Comparison of ENCODE assay signal across 9 mouse cellular contexts in the genomic region with DNA sequence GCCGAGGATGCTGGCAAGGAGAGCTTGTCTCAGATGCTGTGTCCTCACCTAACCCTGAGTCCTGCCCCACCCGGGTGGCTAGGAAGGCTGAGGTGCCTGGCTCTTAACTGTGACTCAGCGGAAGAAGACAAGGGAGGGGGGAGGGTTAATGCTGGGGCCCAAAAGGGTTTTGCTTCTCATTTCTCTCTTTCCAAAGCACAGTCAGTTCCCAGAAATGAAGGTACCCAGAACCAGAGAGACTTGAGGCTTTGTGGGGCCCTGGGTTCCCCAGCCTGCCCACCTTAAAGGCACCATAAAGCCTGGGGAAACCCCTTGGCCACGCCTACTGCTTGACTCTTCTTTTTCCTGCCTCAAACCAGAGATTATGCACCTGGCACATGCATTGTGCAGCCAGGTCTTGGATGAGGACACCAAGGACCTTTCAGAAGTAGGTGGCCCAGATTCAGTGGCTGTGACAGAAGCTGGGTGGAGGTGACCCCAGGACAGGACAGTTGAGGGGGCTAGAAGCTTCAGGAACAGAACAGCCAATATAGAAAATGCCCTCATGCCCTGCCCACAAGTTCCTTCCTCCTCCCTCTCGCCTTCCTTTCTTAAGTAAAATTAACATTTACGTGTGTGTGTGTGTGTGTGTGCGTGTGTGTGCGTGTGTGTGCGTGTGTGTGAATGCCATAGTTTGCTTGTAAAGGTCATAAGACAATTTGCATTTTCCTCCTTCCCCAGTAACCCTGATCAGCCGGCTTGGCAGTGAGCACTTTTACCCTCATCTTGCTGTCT. TPM values are rescaled to one million over a fixed set of nuclear protein-coding genes. Genes with fewer than 3 reads are reported as not detected.
DNase-seq lines count a peak whose midpoint lies in the region; ATAC-seq and TF ChIP-seq lines count a peak whose summit lies in the region.
"Had no signal": no experiment of that assay in that cellular context is flagged by ENCODE, and none has a peak within 500 bp of the region (broad histone marks: within the 10 kb centered on the region; RNA-seq: fewer than 3 reads in every experiment).

No protein-coding gene starts in this region.

- peak overlapping the region; percentile 86 for H3K27ac ChIP-seq in gastrocnemius, adult 2 months
- H3K27ac ChIP-seq in bone marrow, adult 2 months (ENCODE audit: control insufficient read depth, insufficient read depth, low read depth, low read length, poor library complexity): peak overlapping the region; percentile 93
- H3K27ac ChIP-seq in liver, embryonic 13.5 days: peak overlapping the region; percentile 74
- H3K27ac ChIP-seq: hindbrain, embryonic 15.5 days had no signal

- TF ChIP-seq POLR2A in bone marrow, adult 2 months (IDR thresholded peaks at IDR 0.05; ENCODE audit: borderline replicate concordance, control insufficient read depth, low read depth, low read length): 0 out of 2 replicates have a peak, but pooled peaks have one; percentile 25

- WGBS in bone marrow, adult 2 months: 2% methylated on average over 10 of the region's 10 CpGs
- WGBS in liver, embryonic 13.5 days (ENCODE audit: insufficient replicate concordance): 17% methylated on average over 10 of the region's 10 CpGs

- no peaks in the 10 kb centered on the region for H3K36me3 ChIP-seq in liver, embryonic 13.5 days
- H3K36me3 ChIP-seq: hindbrain, embryonic 15.5 days had no signal

- H3K4me2 ChIP-seq in liver, embryonic 13.5 days: peak overlapping the region; percentile 51
- H3K4me2 ChIP-seq: hindbrain, embryonic 15.5 days had no signal

- no peaks in the 10 kb centered on the region for H3K9me3 ChIP-seq in liver, embryonic 13.5 days (replicated peaks)
- H3K9me3 ChIP-seq: hindbrain, embryonic 15.5 days had no signal

- DNase-seq in gastrocnemius, adult 2 months: peak; percentile 69
- DNase-seq in gastrocnemius, postnatal 25 days: no peak
- peak; percentile 50 for DNase-seq in liver, embryonic 13.5 days
- peak; percentile 62 to 69 for DNase-seq in spleen, postnatal 36 days (ENCODE audit: low spot score in 2 of 2)
- DNase-seq in layer of hippocampus, adult 11-12 months (ENCODE audit: low spot score): no peak
- DNase-seq in lung, postnatal 4 days: no peak
- no peak for DNase-seq in kidney, adult 11 months

- intact Hi-C loops in gastrocnemius, adult 2 months (cut with DNase I): no loop called here

- H3K27me3 ChIP-seq in liver, embryonic 13.5 days: no peaks in the 10 kb centered on the region
- H3K27me3 ChIP-seq: hindbrain, embryonic 15.5 days had no signal

- ATAC-seq in liver, embryonic 13.5 days (ENCODE audit: low read depth): peak; percentile 88

- no peak for TF ChIP-seq CTCF in gastrocnemius, adult 2 months (IDR thresholded peaks at IDR 0.05)
- no peak for TF ChIP-seq CTCF in bone marrow, adult 2 months (IDR thresholded peaks at IDR 0.05; ENCODE audit: control insufficient read depth, insufficient read depth, low read length)

- peak overlapping the region; percentile 34 for H3K4me3 ChIP-seq in gastrocnemius, adult 2 months
- H3K4me3 ChIP-seq in bone marrow, adult 2 months (replicated peaks; ENCODE audit: control insufficient read depth, low read depth, low read length): peak overlapping the region; percentile 35
- H3K4me3 ChIP-seq in liver, embryonic 13.5 days (replicated peaks): peak overlapping the region; percentile 2; the same call in 1 of the 2 replicates
- H3K4me3 ChIP-seq: hindbrain, embryonic 15.5 days had no signal

- H3K9ac ChIP-seq in liver, embryonic 13.5 days: peak overlapping the region; percentile 19; the same call in 1 of the 2 replicates
- H3K9ac ChIP-seq: hindbrain, embryonic 15.5 days had no signal

- H3K4me1 ChIP-seq in bone marrow, adult 2 months (ENCODE audit: control insufficient read depth, insufficient read depth, low read length): peaks cover 8% of the 10 kb centered on the region
- H3K4me1 ChIP-seq in liver, embryonic 13.5 days (replicated peaks): peaks cover 49% of the 10 kb centered on the region
- H3K4me1 ChIP-seq: hindbrain, embryonic 15.5 days had no signal

RNA-seq across cellular contexts. Expression of a gene that starts 17.2 kb away (rescaled TPM):
- 100 to 1,000 TPM in 1 of 2 experiments, 10 to 100 TPM in 1; 25.7 to 113 TPM for total RNA-seq in gastrocnemius, adult 2 months (2021)
- total RNA-seq in gastrocnemius, postnatal 25 days (2021): 100 to 1,000 TPM in 1 of 2 experiments, 1 to 10 TPM in 1; 2.3 to 100 TPM
- polyA plus RNA-seq in bone marrow, adult 2 months (2011; ENCODE audit: insufficient read depth, insufficient read length, low replicate concordance, missing spikeins): 2.5 and 7.0 TPM in 2 replicates
- polyA plus RNA-seq in liver, embryonic 13.5 days (2015; fragmentation: Nextera tagmentation; extraction: Ambion mirVana): 10.7 and 12.2 TPM in 2 replicates

RNA-seq across cellular contexts. Expression of a gene that starts 23.3 kb away (rescaled TPM):
- total RNA-seq in gastrocnemius, adult 2 months (2021): 10 to 100 TPM; 32.6 to 48.1 TPM
- total RNA-seq in gastrocnemius, postnatal 25 days (2021): 10 to 100 TPM; 27.7 to 32.1 TPM
- 16.9 and 46.9 TPM in 2 replicates for polyA plus RNA-seq in bone marrow, adult 2 months (2011; ENCODE audit: insufficient read depth, insufficient read length, low replicate concordance, missing spikeins)
- polyA plus RNA-seq in liver, embryonic 13.5 days (2015; fragmentation: Nextera tagmentation; extraction: Ambion mirVana): 9.1 and 10.2 TPM in 2 replicates

RNA-seq across cellular contexts. Expression of a gene that starts 25.2 kb away (rescaled TPM):
- 10 to 100 TPM; 11.6 to 14.4 TPM for total RNA-seq in gastrocnemius, adult 2 months (2021)
- 10 to 100 TPM; 12.8 to 15.7 TPM for total RNA-seq in gastrocnemius, postnatal 25 days (2021)
- polyA plus RNA-seq in bone marrow, adult 2 months (2011; ENCODE audit: insufficient read depth, insufficient read length, low replicate concordance, missing spikeins): 18.2 and 30.2 TPM in 2 replicates
- 3.6 and 3.8 TPM in 2 replicates for polyA plus RNA-seq in liver, embryonic 13.5 days (2015; fragmentation: Nextera tagmentation; extraction: Ambion mirVana)

RNA-seq across cellular contexts. Expression of a gene that starts 27.4 kb away (rescaled TPM):
- total RNA-seq in gastrocnemius, adult 2 months (2021): 10 to 100 TPM; 37.9 to 49.6 TPM
- 10 to 100 TPM; 34.1 to 44.0 TPM for total RNA-seq in gastrocnemius, postnatal 25 days (2021)
- not detected in 2 replicates for polyA plus RNA-seq in bone marrow, adult 2 months (2011; ENCODE audit: insufficient read depth, insufficient read length, low replicate concordance, missing spikeins)
- 0.03 and 0.09 TPM in 2 replicates for polyA plus RNA-seq in liver, embryonic 13.5 days (2015; fragmentation: Nextera tagmentation; extraction: Ambion mirVana)

Comparison
In these comparisons a context has a peak if more than half of its experiments do, and no peak if none do; other contexts are left out.
1. DNase-seq: peak in gastrocnemius, adult 2 months (single experiment), liver, embryonic 13.5 days (single experiment) and spleen, postnatal 36 days (2 of 2); none in gastrocnemius, postnatal 25 days (single experiment), layer of hippocampus, adult 11-12 months (single experiment), lung, postnatal 4 days (0 of 2) and kidney, adult 11 months (single experiment).
2. Peak in every context shown above with its lines, with median percentiles within 50 percentile points of each other: H3K27ac ChIP-seq and H3K4me3 ChIP-seq.